Mouse (Mus musculus) neural tube, embryonic 10.5 days (tissue): ENCODE results near the gene Tanc1.
"Not testable (repeated sequence)": the region's sequence is repeated elsewhere in the genome, so short reads cannot be mapped to it uniquely, and the experiment has no call there.

Experiments
- DNase-seq: peaks from one replicate; pipeline ENCODE4 v3.0.0-alpha.2; 2017; ENCODE audit warnings: low spot score; ENCODE audit errors: extremely low spot score

Tanc1 gene

DNA sequence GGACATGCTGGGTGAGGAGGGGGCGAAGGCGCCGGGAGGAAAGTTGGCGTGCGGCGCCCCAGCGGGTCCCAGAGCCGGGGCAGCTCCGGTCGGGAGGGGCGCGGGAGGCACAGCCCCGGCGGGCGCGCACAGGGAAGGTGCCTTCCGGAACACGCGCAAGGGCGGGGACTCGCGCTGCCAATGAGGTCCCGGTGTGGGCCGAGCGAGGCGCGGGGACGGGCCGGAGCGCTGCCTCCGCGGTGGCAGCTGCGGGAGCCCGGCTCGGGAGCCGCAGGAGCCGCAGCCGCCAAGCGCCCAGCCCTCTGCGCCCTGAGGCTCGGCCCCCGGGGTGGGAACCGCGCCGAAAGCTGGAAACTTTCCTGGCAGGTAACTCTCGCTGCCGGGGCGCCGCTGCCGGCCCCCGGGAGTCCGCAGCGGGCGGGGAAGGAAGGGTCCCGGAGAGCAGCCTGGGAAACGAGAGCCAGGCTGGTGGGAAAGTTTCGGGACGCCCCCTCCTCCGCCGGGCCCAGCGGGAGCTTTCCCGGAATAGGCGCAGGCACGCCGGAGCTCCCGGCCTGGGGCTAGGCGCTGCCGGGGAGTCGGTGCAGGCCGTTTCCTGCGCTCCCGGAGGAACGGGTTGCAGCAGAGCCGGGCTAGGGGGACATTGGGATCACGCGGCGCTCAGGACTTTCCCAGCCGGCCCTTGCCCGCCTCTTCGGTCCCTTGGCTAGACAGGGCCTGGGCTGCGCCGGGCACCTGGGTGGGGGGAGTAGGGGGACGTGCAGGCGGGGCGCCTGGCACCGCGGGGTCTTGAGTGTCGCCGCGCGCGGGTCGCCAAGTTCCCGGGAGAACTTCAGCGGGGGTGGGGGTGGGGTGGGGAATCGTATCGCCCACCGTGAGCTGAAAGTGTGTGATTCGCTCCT lies at the start of gene Tanc1:
Gene Tanc1 (plus strand): TSS at position 212 of the 902 bp plus-strand sequence.
- DNase-seq: peak; percentile 87

DNA sequence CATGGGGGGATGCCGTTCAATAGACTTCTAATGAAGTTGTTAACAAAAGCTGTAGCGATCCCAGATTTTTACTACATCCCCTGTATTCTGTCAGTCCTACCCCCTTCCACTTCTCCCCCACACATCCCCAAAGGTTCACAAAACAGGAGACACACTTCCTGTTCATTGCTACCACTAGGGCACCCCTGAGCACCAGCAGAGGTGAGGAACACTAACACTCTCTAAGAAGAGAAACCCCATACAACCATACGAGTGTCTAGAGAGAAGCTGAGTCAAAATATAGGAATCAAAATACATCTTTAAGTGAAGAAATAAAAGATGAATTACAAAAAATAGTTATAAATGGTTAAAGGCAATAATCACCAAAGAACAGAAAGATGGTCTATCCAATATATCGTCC lies 49.6 kb upstream of the Tanc1 start:
- DNase-seq: no peak

GRCm38 (mm10) chr2:59562696-59563095 lies 49.1 kb upstream of the Tanc1 start:
- peak; percentile 64 for DNase-seq

GRCm38 (mm10) chr2:59564029-59564611 lies 47.7 kb upstream of the Tanc1 start:
- DNase-seq: not testable (repeated sequence)

DNA sequence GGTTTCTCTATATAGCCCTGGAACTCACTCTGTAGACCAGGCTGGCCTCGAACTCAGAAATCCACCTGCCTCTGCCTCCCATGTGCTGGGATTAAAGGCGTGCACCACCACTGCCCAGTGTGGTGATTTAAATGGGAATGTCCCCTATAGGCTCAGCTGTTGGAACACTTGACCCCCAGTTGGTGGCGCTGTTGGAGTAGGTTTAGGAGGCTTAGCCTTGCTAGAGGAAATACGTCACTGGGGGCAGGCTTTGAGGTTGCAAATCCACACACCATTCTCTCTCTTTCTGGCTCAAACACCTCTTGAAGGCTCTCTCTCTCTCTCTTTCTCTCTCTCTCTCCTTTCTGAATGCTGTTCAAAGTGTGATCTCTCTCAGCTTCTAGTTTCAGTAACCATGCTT lies 46.9 kb upstream of the Tanc1 start:
- no peak for DNase-seq

GRCm38 (mm10) chr2:59580939-59581338 lies 30.9 kb upstream of the Tanc1 start:
- no peak for DNase-seq

DNA sequence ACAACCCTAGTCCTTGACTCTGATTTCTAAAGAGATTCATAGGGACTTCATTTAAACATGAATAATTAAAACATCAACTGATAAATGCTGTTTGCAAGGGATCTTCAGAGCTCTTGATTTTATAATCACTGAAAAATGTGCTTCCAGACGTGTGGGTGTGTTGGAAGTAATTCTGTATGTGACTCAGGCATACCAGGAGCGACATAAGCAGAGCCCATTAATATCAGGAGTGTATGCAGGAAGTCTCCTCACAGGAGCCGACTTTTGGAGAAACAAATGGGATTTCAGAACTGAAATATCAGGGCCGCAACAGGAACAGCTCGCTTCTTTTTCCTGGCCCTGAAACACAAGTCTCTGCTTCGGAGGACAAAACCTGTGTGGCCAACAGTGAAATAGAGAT lies 27.9 kb upstream of the Tanc1 start:
- DNase-seq: no peak

DNA sequence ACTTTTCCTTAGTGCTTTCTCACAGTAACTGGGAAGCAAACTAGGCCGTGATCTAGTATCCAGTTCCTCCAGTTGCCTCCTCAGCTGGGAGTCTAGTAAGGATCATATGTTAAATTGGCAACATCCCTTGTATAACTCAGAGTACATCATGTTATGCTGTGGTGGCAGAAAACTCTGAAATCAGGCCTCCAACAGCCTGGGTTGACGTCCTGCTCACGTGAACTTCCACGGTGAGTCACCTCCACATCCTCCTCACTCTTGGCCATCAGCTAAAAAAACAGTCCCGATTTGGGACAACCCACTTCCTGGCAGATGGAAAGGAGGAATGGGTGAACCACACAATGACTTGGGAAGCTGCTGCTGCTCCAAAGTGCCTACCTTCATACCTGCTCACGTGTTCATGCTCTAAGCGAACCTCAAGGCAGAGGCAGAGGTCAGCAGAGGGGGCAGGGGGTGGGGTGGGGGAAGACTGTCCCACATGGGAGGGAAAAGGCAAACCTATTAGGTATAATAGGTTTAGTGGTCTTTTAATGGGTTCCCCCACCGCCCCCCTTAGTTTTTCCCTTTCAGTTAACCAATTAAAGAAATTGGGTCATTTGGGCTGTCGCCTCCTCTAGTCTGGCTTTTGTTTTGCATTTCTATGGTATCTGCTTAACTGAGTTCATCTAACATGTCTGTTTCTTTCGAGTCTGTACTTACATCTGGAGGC lies 24.3 kb upstream of the Tanc1 start:
- no peak for DNase-seq

GRCm38 (mm10) chr2:59588096-59588405 lies 23.8 kb upstream of the Tanc1 start:
- DNase-seq: no peak

DNA sequence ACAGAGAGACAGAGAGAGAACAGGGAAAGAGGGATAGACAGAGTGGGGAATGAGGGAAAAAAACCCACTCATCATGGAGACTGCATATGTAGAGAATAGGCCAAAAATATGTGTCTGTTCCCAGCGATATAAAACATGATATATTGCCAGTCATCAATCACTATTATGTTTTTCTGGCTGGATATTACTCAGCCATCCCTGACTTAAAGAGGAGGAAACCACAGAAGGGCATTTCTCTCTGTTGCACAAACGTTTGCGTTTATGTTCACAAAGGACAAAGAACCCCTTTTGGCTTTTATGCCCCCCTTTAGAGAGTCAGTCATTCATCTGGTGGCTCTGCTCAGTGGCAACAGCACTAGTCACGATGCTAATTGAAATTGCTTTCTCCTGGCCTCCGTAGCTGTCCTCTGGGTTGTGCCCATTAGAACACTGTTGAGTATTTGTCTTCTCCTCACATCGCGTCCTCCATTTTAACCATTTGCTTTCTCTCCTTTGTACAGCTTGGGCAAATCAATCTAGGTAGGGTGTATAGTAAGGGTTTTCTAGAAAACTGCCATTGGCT lies 18.4 kb upstream of the Tanc1 start:
- DNase-seq: no peak

DNA sequence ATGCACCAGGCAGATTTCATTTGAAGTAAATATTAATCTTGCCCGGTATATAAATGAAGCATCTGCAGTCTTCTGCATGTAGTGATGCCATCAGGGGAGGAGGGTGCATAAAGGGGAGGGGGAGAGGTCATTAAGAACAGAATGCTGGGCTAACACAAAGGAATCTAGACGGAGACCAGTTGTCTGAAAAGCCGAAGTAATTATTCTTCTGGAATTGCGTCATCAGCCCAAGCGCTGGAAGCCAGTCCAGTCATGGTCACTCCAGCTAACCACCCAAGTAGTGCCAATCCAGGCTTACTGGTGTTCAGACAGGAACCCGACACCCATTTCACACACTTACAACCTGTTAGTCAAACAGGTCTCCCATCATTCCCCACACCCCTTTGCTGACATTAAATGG lies 17.7 kb upstream of the Tanc1 start:
- DNase-seq: no peak

DNA sequence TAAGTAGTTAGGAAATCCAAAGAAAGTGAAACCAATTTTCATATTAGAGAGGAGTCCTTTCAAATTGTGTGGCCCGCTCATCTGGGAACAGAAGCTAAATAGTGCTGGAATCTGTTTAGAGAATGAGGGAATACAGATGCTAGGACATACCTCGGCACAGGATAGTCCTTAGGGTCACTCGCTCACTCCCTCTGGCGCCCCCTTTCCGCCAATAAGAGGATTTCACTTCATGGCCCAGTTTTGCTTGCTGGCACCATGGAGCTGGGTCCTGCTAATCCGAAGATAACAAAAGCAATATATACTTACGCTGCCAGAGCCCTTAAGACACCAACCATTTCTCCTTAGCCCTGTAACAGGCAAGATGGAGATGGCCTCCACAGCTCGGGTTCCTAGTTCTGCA lies 15.3 kb upstream of the Tanc1 start:
- no peak for DNase-seq

- no peak for DNase-seq
Observed at GRCm38 (mm10) chr2:59598286-59598685, 13.6 kb upstream of the Tanc1 start.

DNA sequence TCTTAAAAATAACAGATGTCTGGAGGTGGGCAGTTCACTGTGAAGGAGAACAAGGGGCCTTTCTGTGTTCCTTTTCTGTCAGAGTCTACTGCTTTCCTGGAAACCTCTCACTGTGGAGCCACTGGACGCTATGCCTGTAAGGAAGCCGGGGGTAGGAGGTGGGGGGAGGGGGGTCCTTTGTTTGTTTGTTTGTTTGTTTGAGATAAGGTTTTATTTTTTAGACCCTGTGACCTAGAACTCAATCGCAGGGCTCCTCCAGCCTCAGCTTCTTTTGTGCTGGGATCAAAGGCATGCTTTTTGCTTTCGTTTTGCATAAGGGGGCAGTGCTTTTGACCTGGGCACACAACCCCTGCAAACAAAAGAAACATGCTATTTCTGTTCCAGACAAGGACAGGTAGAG lies 12.9 kb upstream of the Tanc1 start:
- DNase-seq: no peak

GRCm38 (mm10) chr2:59599338-59600111 lies 12.3 kb upstream of the Tanc1 start:
- peak; percentile 62 for DNase-seq

DNA sequence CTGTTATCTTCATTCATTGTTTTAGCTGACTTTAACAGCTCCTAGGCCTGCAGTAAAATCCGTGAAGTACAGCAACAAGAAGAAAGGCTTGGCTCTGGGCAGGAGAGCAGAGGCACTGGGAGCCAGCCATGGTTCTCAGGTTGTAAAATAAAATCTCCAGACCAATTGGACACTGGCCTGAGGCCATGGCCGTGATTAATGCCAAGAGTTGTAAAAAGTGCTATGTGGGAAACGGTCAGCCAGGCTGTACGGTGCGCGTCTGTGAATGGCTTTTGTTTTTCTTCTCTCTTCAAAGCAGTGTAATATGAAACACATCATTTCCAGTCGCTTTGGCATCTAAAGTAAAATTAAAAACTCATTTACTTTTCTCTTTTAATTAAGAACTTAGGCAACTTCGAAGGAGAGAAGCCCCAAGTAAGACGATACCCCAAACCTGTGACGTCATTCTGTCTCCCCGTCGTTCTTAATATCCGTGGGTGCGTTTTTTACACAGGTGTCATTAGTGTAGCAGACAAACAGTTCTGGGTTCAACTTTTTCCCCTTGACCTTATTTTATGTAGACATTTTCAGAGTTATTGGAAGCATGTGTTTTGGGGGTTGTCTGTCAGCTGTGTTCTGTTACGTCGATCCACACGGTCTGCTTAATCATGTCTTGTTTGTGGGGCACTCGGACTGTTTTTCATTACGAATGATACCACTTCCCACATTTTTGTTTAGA lies 11.6 kb upstream of the Tanc1 start:
- DNase-seq: no peak

- no peak for DNase-seq
Observed at GRCm38 (mm10) chr2:59600980-59601379, 10.9 kb upstream of the Tanc1 start.

DNA sequence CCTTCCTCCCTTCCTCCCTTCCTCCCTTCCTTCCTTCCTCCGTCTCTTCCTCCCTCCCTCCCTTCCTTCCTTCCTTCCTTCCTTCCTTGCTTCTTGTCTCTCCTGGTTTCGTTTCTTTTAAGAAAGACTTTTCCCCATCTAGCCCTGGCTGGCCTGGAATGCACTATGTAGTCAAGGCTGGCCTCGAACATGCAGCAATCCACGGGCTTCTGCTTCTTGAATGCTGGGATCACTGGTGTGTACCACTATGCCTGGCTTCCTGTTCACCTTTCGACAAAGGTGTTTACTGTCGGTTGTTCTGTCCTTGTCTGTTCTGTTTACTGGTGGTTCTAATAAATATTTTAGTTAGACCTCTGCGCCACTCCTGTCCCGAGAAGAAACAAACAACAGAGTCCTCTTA lies 10.4 kb upstream of the Tanc1 start:
- DNase-seq: no peak

- DNase-seq: no peak
Observed at GRCm38 (mm10) chr2:59608958-59609357, 2.9 kb upstream of the Tanc1 start.

- peak; percentile 66 for DNase-seq
Observed at GRCm38 (mm10) chr2:59611216-59611810, 529 bp upstream of the Tanc1 start.
